Mouse (Mus musculus) kidney, embryonic 15.5 days (tissue): ENCODE data around the gene Dicer1. TPM values are rescaled to one million over a fixed set of nuclear protein-coding genes. Genes with fewer than 3 reads are reported as not detected.
"Not testable (repeated sequence)": the region's sequence is repeated elsewhere in the genome, so short reads cannot be mapped to it uniquely, and the experiment has no call there.

Experiments
- ATAC-seq: fragments of 200-750 bp; cut with Nextera tagmentation; replicated peaks from 2 replicates; pipeline ENCODE4 v1.8.0; 2017; ENCODE audit warnings: moderate TSS enrichment; ENCODE audit not compliant: low FRiP score
- H3K27ac ChIP-seq: fragments of 300-500 bp; sonication (generic); 2 replicates; pipeline ENCODE4 v1.5.1; 2015; ENCODE audit warnings: mild to moderate bottlenecking, inconsistent platforms
- H3K27me3 ChIP-seq: fragments of 300-500 bp; sonication (generic); 2 replicates; pipeline ENCODE4 v1.6.1; 2015; ENCODE audit warnings: inconsistent platforms
- H3K36me3 ChIP-seq: fragments of 300-500 bp; sonication (generic); 2 replicates; pipeline ENCODE4 v1.6.1; 2015; ENCODE audit warnings: inconsistent platforms
- H3K4me1 ChIP-seq: fragments of 300-500 bp; sonication (generic); 2 replicates; pipeline ENCODE4 v1.6.1; 2015; ENCODE audit warnings: inconsistent platforms
- H3K4me2 ChIP-seq: fragments of 300-500 bp; sonication (generic); 2 replicates; pipeline ENCODE4 v1.6.1; 2015; ENCODE audit warnings: moderate library complexity, mild to moderate bottlenecking, inconsistent platforms
- H3K4me3 ChIP-seq: fragments of 300-500 bp; sonication (generic); replicated peaks from 2 replicates; pipeline ENCODE4 v1.5.1; 2015; ENCODE audit warnings: mild to moderate bottlenecking, inconsistent platforms
- H3K9ac ChIP-seq: fragments of 300-500 bp; sonication (generic); 2 replicates; pipeline ENCODE4 v1.6.1; 2015; ENCODE audit warnings: mild to moderate bottlenecking, inconsistent platforms
- H3K9me3 ChIP-seq: fragments of 300-500 bp; sonication (generic); replicated peaks from 2 replicates; pipeline ENCODE4 v1.6.1; 2016; ENCODE audit warnings: inconsistent platforms
- WGBS: fragments of 180-500 bp; shearing (Covaris S2); methylation state at CpG from one replicate; pipeline ENCODE4 v1.1.7; 2015; ENCODE audit warnings: mixed read lengths; 5-methylcytosine and 5-hydroxymethylcytosine counted together
- polyA plus RNA-seq: library from polyadenylated mRNA; unstranded; fragments of >200 nt; fragmentation: Nextera tagmentation; extraction: Ambion mirVana; gene quantifications from 2 replicates; pipeline ENCODE4 v1.2.1, GENCODE M21; 2015

Gene Dicer1
- polyA plus RNA-seq, 1 experiment from 2014 or later, result 29.8 TPM

DNA sequence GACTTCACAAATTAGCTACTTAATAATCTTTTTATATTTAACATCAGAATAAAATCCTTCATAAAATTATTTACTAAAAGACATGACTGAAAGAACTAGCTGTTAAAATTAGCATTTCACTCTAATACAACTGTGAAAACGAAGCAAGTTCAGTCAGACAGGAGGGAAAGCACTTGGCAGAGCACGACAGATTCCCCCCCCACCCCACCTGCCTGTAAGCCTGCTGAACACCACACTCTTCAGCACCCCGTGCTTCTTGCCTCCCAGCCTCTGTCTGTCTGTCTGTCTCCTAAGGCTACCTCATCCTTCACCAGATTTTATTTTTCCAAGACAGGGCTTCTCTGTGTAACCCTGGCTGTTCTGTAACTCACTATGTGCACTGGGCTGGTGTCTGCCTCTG lies 12.8 kb downstream of the Dicer1 start:
- Histone ChIP-seq H3K4me1 (peaks cover 38% of the 10 kb centered on the region), H3K27ac (no peak overlapping the region), H3K4me2 (no peak overlapping the region), H3K9me3 (no peaks in the 10 kb centered on the region), H3K36me3 (peaks cover 28% of the 10 kb centered on the region), H3K4me3 (no peak overlapping the region), H3K27me3 (no peaks in the 10 kb centered on the region), H3K9ac (no peak overlapping the region)
- no peak for ATAC-seq
- 22% methylated on average over 3 of the region's 3 CpGs for WGBS

DNA sequence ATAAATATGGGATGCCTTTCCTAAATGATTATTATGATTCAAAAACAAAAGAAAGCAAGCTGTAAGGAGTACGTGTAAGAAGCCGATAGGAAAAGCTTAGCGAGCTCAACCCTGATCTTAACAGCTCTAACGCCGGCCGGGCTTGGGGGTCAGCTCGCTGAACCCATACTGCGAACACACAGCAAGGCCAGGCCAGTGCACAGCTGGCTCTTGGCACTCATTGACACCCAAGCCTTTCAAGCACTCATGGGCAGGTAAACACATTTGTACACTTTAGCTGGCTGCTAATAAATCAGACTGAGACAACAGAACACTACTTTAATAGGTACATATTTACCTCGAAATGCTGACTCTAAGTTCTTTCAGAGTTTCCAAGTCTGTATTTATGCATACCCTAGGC lies 13.3 kb downstream of the Dicer1 start:
- peaks cover 31% of the 10 kb centered on the region for H3K36me3 ChIP-seq
- H3K4me3 ChIP-seq, result no peak overlapping the region
- 24% methylated on average over 9 of the region's 9 CpGs for WGBS
- peaks cover 38% of the 10 kb centered on the region for H3K4me1 ChIP-seq
- H3K9me3 ChIP-seq, result no peaks in the 10 kb centered on the region
- H3K9ac ChIP-seq, result no peak overlapping the region
- no peak overlapping the region for H3K4me2 ChIP-seq
- H3K27ac ChIP-seq, result no peak overlapping the region
- no peaks in the 10 kb centered on the region for H3K27me3 ChIP-seq
- peak; percentile 77; the same call in 1 of the 2 replicates for ATAC-seq

DNA sequence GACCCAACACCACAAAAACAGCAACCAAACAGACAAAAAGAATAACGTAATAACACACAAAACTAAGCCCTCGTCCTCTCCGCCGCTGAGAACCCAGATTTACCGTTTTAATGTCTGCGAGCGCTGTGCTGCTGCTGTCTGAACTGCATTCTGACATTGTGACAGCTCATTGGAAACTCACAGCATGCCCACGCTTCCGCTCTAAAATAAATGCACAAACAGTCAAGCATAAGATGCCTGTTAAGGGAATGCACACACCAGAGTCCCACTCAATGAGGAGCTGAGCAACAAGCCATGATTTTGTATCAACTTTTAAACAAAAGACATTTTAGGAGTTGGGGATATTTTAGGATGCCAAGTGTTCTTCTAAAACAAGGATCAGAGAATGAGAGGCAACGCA lies 14.1 kb downstream of the Dicer1 start:
- Histone ChIP-seq H3K4me2 (no peak overlapping the region), H3K36me3 (peaks cover 33% of the 10 kb centered on the region), H3K9ac (no peak overlapping the region), H3K27me3 (no peaks in the 10 kb centered on the region), H3K4me1 (peaks cover 34% of the 10 kb centered on the region), H3K27ac (no peak overlapping the region), H3K9me3 (no peaks in the 10 kb centered on the region), H3K4me3 (no peak overlapping the region)
- WGBS, result 80% methylated on average over 10 of the region's 10 CpGs
- ATAC-seq, result no peak

DNA sequence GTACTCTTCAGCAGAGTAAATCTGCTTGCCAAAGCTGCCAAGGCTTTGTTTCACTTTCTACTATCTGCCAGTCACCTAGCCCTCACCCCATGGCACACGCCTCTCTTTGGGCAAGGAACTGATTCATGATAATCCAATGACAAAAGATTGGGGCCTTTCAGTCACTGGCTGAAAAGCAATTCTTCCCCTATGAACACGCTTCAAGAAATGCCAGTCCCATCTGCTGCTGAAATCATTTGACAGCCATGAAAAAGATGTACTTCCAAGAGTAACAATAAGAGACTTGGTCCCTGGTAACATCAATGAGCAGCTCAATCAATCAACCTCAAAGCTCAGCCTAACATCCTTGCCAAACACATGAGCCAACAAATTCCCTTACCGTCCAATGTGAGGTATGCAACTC lies 15.8 kb downstream of the Dicer1 start:
- Histone ChIP-seq H3K27me3 (no peaks in the 10 kb centered on the region), H3K9me3 (no peaks in the 10 kb centered on the region), H3K9ac (no peak overlapping the region), H3K36me3 (peaks cover 49% of the 10 kb centered on the region), H3K4me2 (no peak overlapping the region), H3K4me1 (peaks cover 28% of the 10 kb centered on the region), H3K4me3 (no peak overlapping the region), H3K27ac (no peak overlapping the region)
- WGBS, result 44% methylated on average over 3 of the region's 3 CpGs
- ATAC-seq, result no peak

DNA sequence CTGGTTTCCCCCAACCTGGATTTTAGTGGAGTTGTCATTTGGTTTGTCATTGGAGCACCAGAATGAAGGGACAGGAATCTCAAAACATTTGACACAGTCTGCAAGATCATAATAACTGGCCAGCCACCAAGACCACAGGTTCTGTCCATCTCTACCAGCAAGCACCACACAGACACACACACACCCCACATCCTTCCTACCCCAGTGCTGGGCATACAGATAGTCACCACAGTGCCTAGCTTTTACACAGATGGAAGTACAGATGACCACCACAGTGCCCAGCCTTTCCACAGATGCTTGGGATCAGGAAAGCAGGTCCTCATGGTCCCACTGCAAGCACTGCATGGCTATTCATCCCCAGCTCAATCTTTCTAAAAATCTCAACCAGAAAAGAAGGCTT lies 18.6 kb downstream of the Dicer1 start:
- H3K4me1 ChIP-seq, result 0 out of 2 replicates have a peak, but pooled peaks cover 11% of the 10 kb centered on the region
- ATAC-seq, result no peak
- H3K4me3 ChIP-seq, result no peak overlapping the region
- H3K36me3 ChIP-seq, result peaks cover 76% of the 10 kb centered on the region
- no peak overlapping the region for H3K9ac ChIP-seq
- H3K27ac ChIP-seq, result no peak overlapping the region
- no peak overlapping the region for H3K4me2 ChIP-seq
- H3K9me3 ChIP-seq, result no peaks in the 10 kb centered on the region
- no peaks in the 10 kb centered on the region for H3K27me3 ChIP-seq

DNA sequence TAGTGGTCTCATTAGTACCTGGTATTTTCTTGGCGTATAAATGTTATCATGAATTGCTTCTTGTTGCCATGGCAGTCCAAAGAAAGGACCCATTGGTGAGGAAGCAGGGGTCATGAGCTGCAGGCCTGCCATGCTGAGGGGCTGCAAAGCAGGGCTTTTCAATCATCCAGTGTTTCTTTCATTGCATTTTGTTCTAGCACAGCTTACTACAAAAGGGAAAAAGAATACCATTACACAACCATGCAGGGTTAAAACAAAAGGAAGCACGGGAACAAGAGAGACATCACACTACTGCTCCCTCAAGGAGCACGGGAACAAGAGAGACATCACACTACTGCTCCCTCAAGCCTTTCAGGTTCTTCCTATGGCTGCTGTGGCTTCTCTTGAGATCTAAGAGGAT lies 20.0 kb downstream of the Dicer1 start:
- Histone ChIP-seq H3K27me3 (no peaks in the 10 kb centered on the region), H3K27ac (no peak overlapping the region), H3K4me3 (no peak overlapping the region), H3K9ac (no peak overlapping the region), H3K4me2 (no peak overlapping the region), H3K4me1 (0 out of 2 replicates have a peak, but pooled peaks cover 4% of the 10 kb centered on the region), H3K9me3 (no peaks in the 10 kb centered on the region), H3K36me3 (peaks cover 79% of the 10 kb centered on the region)
- ATAC-seq, result no peak
- WGBS, result 85% methylated on average over 3 of the region's 3 CpGs

DNA sequence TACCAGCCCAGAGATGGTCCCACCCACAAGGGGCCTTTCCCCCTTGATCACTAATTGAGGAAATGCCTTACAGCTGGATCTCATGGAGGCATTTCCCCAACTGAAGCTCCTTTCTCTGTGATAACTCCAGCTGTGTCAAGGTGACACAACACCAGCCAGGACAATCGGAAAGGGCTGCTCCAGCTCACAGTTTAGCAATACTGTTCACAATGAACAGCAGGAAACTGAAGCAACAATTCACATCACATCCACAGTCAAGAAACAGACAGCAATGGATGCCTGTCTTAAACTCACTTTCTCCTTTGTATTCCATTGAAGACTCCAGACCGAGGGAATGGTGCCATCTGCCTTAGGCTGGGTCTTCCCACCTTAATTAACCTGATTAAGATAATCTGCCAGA lies 25.3 kb downstream of the Dicer1 start:
- H3K4me2 ChIP-seq, H3K9me3 ChIP-seq, H3K4me1 ChIP-seq, H3K9ac ChIP-seq, ATAC-seq, H3K27me3 ChIP-seq, H3K27ac ChIP-seq, H3K4me3 ChIP-seq: not testable (repeated sequence)
- WGBS, result 88% methylated on average over 2 of the region's 2 CpGs
- peaks cover 88% of the 10 kb centered on the region for H3K36me3 ChIP-seq

DNA sequence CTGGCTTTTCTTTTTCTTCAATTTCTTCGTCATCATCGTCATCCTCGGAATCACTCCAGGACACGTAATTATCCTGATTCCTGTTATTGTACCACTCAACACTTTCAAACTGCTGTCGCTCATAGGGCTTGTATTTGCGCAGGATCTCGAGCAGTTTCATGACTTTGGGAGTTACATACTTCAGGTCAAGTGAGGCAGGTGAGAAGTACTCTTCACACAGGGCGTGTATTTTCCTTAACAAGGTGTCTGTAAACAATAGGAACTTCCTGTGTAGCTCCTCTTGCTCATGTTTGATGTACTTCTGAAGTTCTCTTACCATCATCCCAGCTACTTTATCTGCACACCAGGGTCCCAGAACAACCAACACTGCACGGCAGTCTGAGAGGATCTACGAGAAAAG lies 29.7 kb downstream of the Dicer1 start:
- WGBS, result 92% methylated on average over 10 of the region's 10 CpGs
- no peak for ATAC-seq

DNA sequence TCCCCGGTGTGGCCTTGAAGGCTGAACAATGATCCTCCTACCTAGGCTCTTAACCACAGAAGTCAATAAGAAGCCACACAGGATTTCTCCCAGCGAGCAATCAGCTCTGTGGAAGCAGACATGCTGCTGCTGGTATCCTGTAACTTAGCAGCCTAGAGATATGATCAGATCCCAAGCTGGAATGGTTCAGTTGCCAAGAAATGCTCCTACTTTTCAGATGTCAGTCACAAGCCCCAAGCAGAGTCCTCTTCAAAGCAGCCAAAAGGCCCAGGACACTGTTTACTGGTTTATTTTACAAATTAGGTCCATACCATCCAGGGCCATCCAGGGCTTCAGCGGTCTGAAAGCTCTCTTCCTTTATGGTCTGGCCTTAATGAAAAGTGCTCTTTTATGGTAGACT lies 30.7 kb downstream of the Dicer1 start:
- 55% methylated on average over 3 of the region's 3 CpGs for WGBS
- H3K4me3 ChIP-seq, result no peak overlapping the region
- ATAC-seq, result no peak
- no peaks in the 10 kb centered on the region for H3K9me3 ChIP-seq
- H3K27ac ChIP-seq, result no peak overlapping the region
- H3K36me3 ChIP-seq, result peaks cover 76% of the 10 kb centered on the region
- H3K9ac ChIP-seq, result no peak overlapping the region
- no peaks in the 10 kb centered on the region for H3K27me3 ChIP-seq
- no peak overlapping the region for H3K4me2 ChIP-seq
- H3K4me1 ChIP-seq, result no peaks in the 10 kb centered on the region

More for the DNA sequence above, 29.7 kb downstream of the Dicer1 start:
- Histone ChIP-seq H3K4me3 (no peak overlapping the region), H3K4me1 (no peaks in the 10 kb centered on the region), H3K27me3 (no peaks in the 10 kb centered on the region), H3K9me3 (no peaks in the 10 kb centered on the region), H3K9ac (no peak overlapping the region), H3K36me3 (peaks cover 79% of the 10 kb centered on the region), H3K4me2 (no peak overlapping the region), H3K27ac (no peak overlapping the region)

DNA sequence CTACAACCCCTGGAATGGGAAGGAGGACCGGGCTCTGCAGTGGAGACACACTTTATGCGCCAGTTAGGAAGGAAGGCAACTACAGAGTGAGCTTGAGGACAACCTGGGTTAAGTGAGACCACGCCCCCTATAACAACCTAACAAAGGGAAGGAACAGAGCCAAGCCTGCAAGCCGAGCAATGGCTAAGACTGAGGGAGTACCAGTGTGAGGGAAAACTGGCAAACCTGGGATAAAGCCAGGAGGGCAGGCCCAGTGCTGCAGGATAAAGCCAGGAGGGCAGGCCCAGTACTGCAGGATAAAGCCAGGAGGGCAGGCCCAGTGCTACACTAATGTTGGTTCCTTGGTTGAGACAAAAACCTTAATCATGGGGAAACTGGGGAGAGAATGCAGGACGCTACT lies 32.8 kb downstream of the Dicer1 start:
- H3K27me3 ChIP-seq, result no peaks in the 10 kb centered on the region
- WGBS, result 74% methylated on average over 5 of the region's 5 CpGs
- no peak overlapping the region for H3K9ac ChIP-seq
- no peaks in the 10 kb centered on the region for H3K4me1 ChIP-seq
- no peak overlapping the region for H3K4me2 ChIP-seq
- no peak overlapping the region for H3K27ac ChIP-seq
- ATAC-seq, result no peak
- H3K4me3 ChIP-seq, result no peak overlapping the region
- H3K9me3 ChIP-seq, result no peaks in the 10 kb centered on the region
- H3K36me3 ChIP-seq, result peaks cover 83% of the 10 kb centered on the region

DNA sequence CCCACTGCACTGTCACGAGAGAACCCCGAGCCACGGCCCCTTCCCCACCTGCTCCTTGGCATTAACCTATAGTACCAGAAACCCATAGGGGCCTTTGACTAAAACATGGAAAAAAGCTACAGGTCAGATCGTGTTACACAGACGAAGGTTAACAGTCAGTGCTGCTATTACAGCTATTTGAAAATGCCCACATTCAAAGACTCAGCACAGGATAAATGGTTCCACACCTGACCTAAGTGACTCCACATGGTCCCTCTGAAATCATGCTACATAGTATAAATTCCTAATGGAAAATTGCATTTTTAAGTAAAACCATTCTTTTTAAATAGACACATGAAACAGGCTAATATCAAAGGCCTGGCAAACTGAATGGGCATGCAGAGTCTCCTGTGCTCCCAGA lies 35.3 kb downstream of the Dicer1 start:
- WGBS, result 81% methylated on average over 5 of the region's 5 CpGs
- peaks cover 83% of the 10 kb centered on the region for H3K36me3 ChIP-seq
- no peak overlapping the region for H3K27ac ChIP-seq
- H3K9ac ChIP-seq, result no peak overlapping the region
- no peaks in the 10 kb centered on the region for H3K27me3 ChIP-seq
- H3K9me3 ChIP-seq, result no peaks in the 10 kb centered on the region
- H3K4me3 ChIP-seq, result no peak overlapping the region
- ATAC-seq, result no peak
- no peak overlapping the region for H3K4me2 ChIP-seq
- H3K4me1 ChIP-seq, result no peaks in the 10 kb centered on the region

DNA sequence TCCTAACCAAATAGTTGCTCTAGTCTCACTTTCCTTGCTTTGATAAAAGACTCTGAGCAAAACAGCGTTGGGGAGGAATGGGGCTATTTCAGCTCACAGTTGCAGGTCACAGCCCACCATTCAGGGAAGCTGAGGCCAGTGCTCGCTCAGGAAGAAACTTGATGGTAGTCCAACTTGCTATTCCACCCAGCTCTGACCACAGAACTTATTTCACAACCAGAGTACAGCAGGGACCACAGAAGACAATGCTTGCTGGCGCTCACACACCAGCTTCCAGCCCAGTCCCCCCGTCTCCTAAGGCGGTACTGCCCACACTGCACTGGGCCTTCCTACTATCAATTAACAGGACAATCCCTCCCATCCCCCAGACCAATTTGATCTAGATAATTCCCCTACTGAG lies 36.3 kb downstream of the Dicer1 start:
- peaks cover 84% of the 10 kb centered on the region for H3K36me3 ChIP-seq
- 93% methylated on average over 5 of the region's 5 CpGs for WGBS

DNA sequence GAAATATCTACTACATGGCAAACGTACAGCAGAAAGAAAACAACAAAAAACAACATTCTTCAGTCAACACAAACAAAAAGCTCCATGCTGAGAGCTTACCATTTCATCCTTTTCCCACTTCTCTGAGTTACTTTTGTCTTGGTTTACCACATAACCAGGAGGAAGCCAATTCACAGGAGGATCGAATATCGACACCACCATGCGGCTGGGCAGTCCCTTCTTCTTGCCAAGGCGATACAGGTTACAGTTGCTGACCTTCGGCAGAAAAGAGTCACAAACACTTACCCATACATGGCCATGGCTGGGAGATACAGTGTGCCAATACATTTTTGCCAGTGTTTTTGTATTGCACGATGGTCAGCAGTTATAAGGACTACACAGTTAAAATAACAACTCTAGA lies 51.5 kb downstream of the Dicer1 start:
- Histone ChIP-seq H3K9me3 (no peaks in the 10 kb centered on the region), H3K27ac (0 out of 2 replicates have a peak overlapping the region, but pooled peaks have one; percentile 58), H3K4me2 (no peak overlapping the region), H3K4me1 (peaks cover 8% of the 10 kb centered on the region; the same call in 1 of the 2 replicates), H3K4me3 (no peak overlapping the region), H3K9ac (no peak overlapping the region), H3K36me3 (peaks cover 87% of the 10 kb centered on the region), H3K27me3 (no peaks in the 10 kb centered on the region)
- no peak for ATAC-seq
- 42% methylated on average over 7 of the region's 7 CpGs for WGBS

More for the DNA sequence above, 36.3 kb downstream of the Dicer1 start:
- Histone ChIP-seq H3K27ac (no peak overlapping the region), H3K9me3 (no peaks in the 10 kb centered on the region), H3K27me3 (no peaks in the 10 kb centered on the region), H3K9ac (no peak overlapping the region), H3K4me2 (no peak overlapping the region), H3K4me1 (no peaks in the 10 kb centered on the region), H3K4me3 (no peak overlapping the region)
- ATAC-seq, result no peak
